Mouse (Mus musculus): ENCODE measurements at regions not wholly inside any gene's neighbourhood (a gene's known extent, or its start where the extent isn't known, plus 50 kb on each side); places are given as distances from the start of the nearest gene placed in this dataset.

DNA sequence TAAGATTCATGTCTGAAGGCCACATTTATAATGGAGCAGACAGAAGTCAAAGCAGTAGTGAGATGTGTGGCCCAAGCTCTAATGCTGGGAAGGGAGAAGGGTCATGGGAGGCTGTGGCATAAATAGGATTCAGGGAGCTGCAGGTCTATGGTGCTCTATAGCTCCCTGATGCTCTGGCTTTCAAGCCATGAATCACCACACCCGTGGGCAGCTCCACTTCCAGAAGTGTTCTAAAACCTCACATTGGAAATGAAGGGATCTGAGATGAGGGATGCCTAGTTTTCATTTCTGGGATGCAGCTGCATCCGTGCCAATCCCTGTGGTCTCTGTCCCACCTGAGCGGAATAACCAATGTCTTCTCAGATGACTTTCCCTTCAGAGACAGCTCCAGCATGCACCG lies 553.2 kb downstream of the Plekhb2 start:
- WGBS = 60% methylated on average over 4 of the region's 4 CpGs
- Histone ChIP-seq H3K27ac (ENCODE audit: low read depth, low read length) (no peak overlapping the region), H3K4me1 (ENCODE audit: control insufficient read depth, insufficient read depth, low read depth, low read length) (peaks cover 4% of the 10 kb centered on the region), H3K4me2 (ENCODE audit: low read length) (no peak overlapping the region), H3K36me3 (ENCODE audit: control insufficient read depth, insufficient read depth, low read length) (no peaks in the 10 kb centered on the region), H3K9me3 (ENCODE audit: control insufficient read depth, low read length) (no peaks in the 10 kb centered on the region), H3K9ac (ENCODE audit: low read depth, low read length) (no peak overlapping the region), H3K4me3 (ENCODE audit: low read length) (no peak overlapping the region), H3K27me3 (replicated peaks; ENCODE audit: control insufficient read depth, insufficient read depth, low read length) (no peaks in the 10 kb centered on the region)
- ATAC-seq = no peak

DNA sequence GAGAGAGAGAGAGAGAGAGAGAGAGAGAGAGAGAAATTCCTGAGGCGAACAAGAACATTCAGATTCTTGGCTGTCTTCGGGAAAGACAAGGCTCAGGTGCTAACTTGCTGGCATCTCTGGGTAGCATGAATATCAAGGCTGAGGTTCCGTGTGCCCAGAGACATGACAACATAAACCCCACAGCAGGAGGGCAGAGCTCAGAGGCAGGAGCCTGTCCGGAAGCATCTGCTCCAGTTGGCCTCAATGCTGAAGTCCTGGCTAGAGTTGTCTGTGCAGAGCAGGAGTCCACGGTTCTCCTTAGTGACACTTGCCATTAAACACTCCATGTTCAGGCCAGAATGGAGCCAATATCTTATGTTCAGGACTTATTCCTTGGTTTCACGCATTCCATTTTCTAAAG lies 555.6 kb downstream of the Plekhb2 start:
- Histone ChIP-seq H3K9me3 (ENCODE audit: control insufficient read depth, low read length) (no peaks in the 10 kb centered on the region), H3K4me2 (ENCODE audit: low read length) (no peak overlapping the region), H3K4me1 (ENCODE audit: control insufficient read depth, insufficient read depth, low read depth, low read length) (peaks cover 4% of the 10 kb centered on the region), H3K9ac (ENCODE audit: low read depth, low read length) (no peak overlapping the region), H3K27me3 (replicated peaks; ENCODE audit: control insufficient read depth, insufficient read depth, low read length) (no peaks in the 10 kb centered on the region), H3K36me3 (ENCODE audit: control insufficient read depth, insufficient read depth, low read length) (no peaks in the 10 kb centered on the region), H3K27ac (ENCODE audit: low read depth, low read length) (no peak overlapping the region), H3K4me3 (ENCODE audit: low read length) (no peak overlapping the region)
- 76% methylated on average over 6 of the region's 6 CpGs for WGBS
- ATAC-seq = no peak

DNA sequence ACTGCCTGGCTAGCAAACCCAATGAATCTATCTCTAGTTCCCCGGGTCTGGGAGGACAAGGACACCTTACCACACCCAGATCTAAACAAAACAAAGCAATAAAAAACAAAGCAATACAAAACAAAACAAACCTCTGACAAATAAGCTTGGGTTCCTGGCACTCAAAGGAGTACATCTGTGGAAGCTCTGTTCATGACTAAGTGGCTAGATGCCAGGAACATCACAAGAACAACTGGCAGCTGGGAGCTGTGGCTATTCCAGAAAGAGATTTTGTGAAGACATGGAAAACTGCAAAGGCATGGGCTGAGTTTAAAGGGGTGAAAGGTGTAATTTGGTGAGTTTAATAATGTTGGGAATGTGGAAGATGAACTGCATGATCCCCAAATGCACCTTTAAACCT lies 565.9 kb downstream of the Plekhb2 start:
- H3K4me1 ChIP-seq (ENCODE audit: control insufficient read depth, insufficient read depth, low read depth, low read length) = peaks cover 3% of the 10 kb centered on the region; the same call in 1 of the 2 replicates
- H3K9me3 ChIP-seq (ENCODE audit: control insufficient read depth, low read length) = no peaks in the 10 kb centered on the region
- WGBS = 40% methylated on average over 1 of the region's 1 CpGs
- H3K4me3 ChIP-seq (ENCODE audit: low read length) = no peak overlapping the region
- no peak for ATAC-seq
- H3K9ac ChIP-seq (ENCODE audit: low read depth, low read length) = no peak overlapping the region
- no peak overlapping the region for H3K27ac ChIP-seq (ENCODE audit: low read depth, low read length)
- H3K36me3 ChIP-seq (ENCODE audit: control insufficient read depth, insufficient read depth, low read length) = no peaks in the 10 kb centered on the region
- H3K27me3 ChIP-seq (replicated peaks; ENCODE audit: control insufficient read depth, insufficient read depth, low read length) = no peaks in the 10 kb centered on the region
- H3K4me2 ChIP-seq (ENCODE audit: low read length) = no peak overlapping the region

DNA sequence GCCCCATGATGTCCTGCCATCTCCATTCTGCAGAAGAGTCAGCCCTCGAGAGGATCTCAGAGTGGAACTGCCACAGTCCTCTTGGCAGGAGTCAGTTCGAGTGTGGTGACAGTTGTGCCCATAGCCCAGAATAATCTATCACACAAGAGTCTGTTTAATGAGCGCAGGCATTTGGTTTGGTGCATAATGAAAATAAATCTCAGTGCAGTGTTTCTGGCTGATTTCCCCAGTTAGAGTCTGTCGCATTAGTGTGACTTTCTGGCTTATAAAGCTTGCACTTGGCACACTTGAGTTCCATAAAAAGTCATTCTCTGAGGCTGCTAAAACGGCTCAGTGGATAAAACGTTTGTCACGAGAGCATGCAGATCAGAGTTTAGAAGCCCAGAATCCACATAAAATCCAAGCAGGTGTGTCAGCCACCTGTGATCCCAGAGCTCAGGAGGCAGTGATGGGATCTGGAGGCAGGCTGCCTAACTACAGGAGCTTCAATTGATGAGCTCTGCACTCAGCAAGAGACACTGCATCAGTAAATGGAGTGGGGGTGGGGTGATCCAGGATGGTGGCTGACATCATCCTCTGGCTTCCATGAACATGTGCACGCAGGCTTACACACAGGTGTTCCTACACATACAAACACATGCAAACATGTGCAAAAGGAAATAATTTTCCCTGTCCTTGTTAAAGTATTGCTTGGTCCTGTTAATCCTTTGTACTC lies 578.5 kb downstream of the Plekhb2 start:
- Histone ChIP-seq H3K4me1 (ENCODE audit: control insufficient read depth, insufficient read depth, low read depth, low read length) (no peaks in the 10 kb centered on the region), H3K27ac (ENCODE audit: low read depth, low read length) (0 out of 2 replicates have a peak overlapping the region, but pooled peaks have one; percentile 10), H3K36me3 (ENCODE audit: control insufficient read depth, insufficient read depth, low read length) (no peaks in the 10 kb centered on the region), H3K4me2 (ENCODE audit: low read length) (no peak overlapping the region), H3K27me3 (replicated peaks; ENCODE audit: control insufficient read depth, insufficient read depth, low read length) (no peaks in the 10 kb centered on the region), H3K9me3 (ENCODE audit: control insufficient read depth, low read length) (peaks cover 2% of the 10 kb centered on the region; the same call in 1 of the 2 replicates), H3K4me3 (ENCODE audit: low read length) (no peak overlapping the region), H3K9ac (ENCODE audit: low read depth, low read length) (no peak overlapping the region)
- ATAC-seq = peak; percentile 77
- 68% methylated on average over 8 of the region's 8 CpGs for WGBS

DNA sequence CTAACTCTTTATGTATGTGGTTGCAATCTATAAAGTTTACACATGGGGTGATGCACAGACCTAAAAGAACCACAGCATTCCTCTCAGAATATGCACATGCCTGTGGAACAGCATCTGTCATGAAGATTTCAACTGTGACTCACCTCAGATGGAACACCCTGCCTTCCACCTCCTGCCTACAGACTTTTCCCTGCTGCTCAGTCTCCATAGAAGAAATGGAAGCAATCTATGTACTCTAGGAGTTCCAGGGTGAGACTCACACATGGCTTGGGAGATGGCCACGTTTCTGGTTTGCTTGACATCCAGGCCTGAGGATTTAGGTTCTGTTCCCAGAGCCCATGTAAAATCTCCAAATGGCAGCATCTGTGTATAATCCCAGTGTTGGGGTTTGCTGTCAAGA lies 579.7 kb downstream of the Plekhb2 start:
- Histone ChIP-seq H3K4me1 (ENCODE audit: control insufficient read depth, insufficient read depth, low read depth, low read length) (no peaks in the 10 kb centered on the region), H3K4me3 (ENCODE audit: low read length) (no peak overlapping the region), H3K36me3 (ENCODE audit: control insufficient read depth, insufficient read depth, low read length) (no peaks in the 10 kb centered on the region), H3K9ac (ENCODE audit: low read depth, low read length) (no peak overlapping the region), H3K9me3 (ENCODE audit: control insufficient read depth, low read length) (peaks cover 2% of the 10 kb centered on the region; the same call in 1 of the 2 replicates), H3K4me2 (ENCODE audit: low read length) (no peak overlapping the region), H3K27me3 (replicated peaks; ENCODE audit: control insufficient read depth, insufficient read depth, low read length) (no peaks in the 10 kb centered on the region), H3K27ac (ENCODE audit: low read depth, low read length) (no peak overlapping the region)
- ATAC-seq = no peak
- WGBS = 83% methylated on average over 1 of the region's 1 CpGs

DNA sequence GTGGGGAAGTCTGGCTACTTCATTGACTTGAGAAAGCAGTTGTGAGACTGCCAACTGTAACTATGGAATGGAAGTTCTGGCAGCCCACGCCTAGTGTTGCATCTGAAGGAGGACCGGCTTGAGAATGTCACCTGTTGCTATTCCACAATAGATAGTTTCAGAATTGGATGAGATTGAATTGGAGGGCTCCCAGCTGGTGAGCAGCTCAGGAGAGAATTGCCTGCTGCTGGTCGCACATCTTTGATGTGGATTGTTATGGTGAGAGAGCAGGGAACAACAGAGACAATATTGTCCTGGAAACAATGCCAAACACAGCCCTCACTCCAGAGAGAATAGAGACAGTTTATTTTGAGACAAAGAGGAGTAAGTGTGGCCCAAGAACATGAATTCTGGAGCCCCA lies 585.9 kb downstream of the Plekhb2 start:
- Histone ChIP-seq H3K27ac (ENCODE audit: low read depth, low read length) (no peak overlapping the region), H3K27me3 (replicated peaks; ENCODE audit: control insufficient read depth, insufficient read depth, low read length) (no peaks in the 10 kb centered on the region), H3K4me1 (ENCODE audit: control insufficient read depth, insufficient read depth, low read depth, low read length) (no peaks in the 10 kb centered on the region), H3K9ac (ENCODE audit: low read depth, low read length) (no peak overlapping the region), H3K4me3 (ENCODE audit: low read length) (no peak overlapping the region), H3K4me2 (ENCODE audit: low read length) (no peak overlapping the region), H3K9me3 (ENCODE audit: control insufficient read depth, low read length) (peaks cover 2% of the 10 kb centered on the region; the same call in 1 of the 2 replicates), H3K36me3 (ENCODE audit: control insufficient read depth, insufficient read depth, low read length) (no peaks in the 10 kb centered on the region)
- 48% methylated on average over 3 of the region's 3 CpGs for WGBS
- no peak for ATAC-seq

DNA sequence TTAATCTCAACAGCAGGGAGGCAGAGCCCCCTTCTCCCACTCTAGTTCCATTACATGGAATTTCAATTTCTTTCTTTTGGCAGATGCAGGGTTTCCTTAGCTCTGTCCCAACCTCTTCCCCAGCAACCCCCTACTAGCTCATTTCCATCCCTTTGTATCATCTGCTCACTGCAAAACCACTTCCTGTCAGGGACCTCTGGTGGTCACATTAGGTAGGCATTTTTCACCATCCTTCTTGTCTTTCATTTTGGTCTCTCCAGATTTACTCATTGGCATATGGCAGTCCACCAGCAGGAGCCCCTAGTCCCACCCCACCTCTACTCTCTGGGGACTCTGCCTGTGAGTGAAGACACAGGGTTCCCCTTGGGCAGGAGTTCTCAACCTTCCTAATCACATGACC lies 597.6 kb downstream of the Plekhb2 start:
- H3K27ac ChIP-seq (ENCODE audit: low read depth, low read length) = no peak overlapping the region
- H3K4me3 ChIP-seq (ENCODE audit: low read length) = no peak overlapping the region
- H3K36me3 ChIP-seq (ENCODE audit: control insufficient read depth, insufficient read depth, low read length) = no peaks in the 10 kb centered on the region
- ATAC-seq = no peak
- no peak overlapping the region for H3K4me2 ChIP-seq (ENCODE audit: low read length)
- H3K9me3 ChIP-seq (ENCODE audit: control insufficient read depth, low read length) = no peaks in the 10 kb centered on the region
- H3K27me3 ChIP-seq (replicated peaks; ENCODE audit: control insufficient read depth, insufficient read depth, low read length) = no peaks in the 10 kb centered on the region
- no peak overlapping the region for H3K9ac ChIP-seq (ENCODE audit: low read depth, low read length)
- no peaks in the 10 kb centered on the region for H3K4me1 ChIP-seq (ENCODE audit: control insufficient read depth, insufficient read depth, low read depth, low read length)

DNA sequence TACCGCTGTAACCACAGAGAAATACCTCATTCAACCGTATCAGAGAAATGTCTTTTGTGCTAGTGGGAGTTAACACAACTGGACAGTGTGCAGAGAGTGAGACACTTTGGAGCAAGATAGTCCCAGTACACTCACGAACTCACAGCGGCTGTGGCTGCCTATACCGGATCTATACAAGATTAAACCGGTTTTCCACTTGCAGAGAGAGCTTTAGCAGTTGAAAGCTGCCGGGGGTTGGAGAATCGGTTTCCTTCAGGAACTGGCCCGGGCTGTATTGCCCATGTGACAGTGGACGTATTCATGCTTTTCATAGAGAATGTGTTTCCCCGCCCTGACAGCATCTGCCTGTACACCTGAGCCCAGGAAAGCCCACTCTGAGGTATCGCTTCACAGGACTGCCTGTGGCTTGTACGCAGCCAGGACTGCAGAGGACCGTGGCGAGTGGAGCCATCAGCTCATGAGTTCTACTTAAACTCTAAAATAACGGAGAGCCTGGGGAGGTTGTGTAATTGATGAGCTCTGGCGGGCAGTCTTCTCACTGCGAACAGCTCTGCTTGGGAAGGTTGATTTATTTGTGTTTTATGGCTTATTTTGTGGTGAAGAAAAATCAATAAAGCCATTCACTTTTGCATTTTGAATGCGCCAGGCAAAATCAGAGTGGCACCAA lies 602.8 kb downstream of the Plekhb2 start:
- 79% methylated on average over 19 of the region's 19 CpGs for WGBS
- Histone ChIP-seq H3K36me3 (ENCODE audit: control insufficient read depth, insufficient read depth, low read length) (no peaks in the 10 kb centered on the region), H3K9me3 (ENCODE audit: control insufficient read depth, low read length) (no peaks in the 10 kb centered on the region), H3K9ac (ENCODE audit: low read depth, low read length) (no peak overlapping the region), H3K4me1 (ENCODE audit: control insufficient read depth, insufficient read depth, low read depth, low read length) (no peaks in the 10 kb centered on the region), H3K27ac (ENCODE audit: low read depth, low read length) (no peak overlapping the region), H3K27me3 (replicated peaks; ENCODE audit: control insufficient read depth, insufficient read depth, low read length) (no peaks in the 10 kb centered on the region), H3K4me3 (ENCODE audit: low read length) (no peak overlapping the region), H3K4me2 (ENCODE audit: low read length) (peak overlapping the region; percentile 22)
- peak; percentile 27; the same call in 1 of the 2 replicates for ATAC-seq

DNA sequence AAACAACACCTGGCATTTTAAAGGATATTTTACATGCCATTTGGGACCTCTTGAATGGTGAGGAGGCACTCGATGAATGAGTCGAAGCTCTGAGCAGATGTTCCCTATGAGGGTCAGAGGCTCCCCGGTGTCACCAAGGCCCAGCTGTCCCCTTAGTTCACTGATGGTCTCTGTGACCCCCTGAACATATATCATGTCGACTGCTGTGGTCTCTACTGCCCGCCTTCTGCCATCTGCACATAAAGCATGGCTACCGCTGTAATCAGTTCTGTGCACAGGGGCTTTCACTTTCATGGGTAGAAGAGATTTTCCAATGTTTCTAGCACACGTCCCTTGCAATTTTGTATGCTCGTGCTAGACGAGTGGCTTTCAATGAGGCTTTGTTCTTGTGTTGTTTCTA lies 607.8 kb downstream of the Plekhb2 start:
- no peak for ATAC-seq
- no peaks in the 10 kb centered on the region for H3K9me3 ChIP-seq (ENCODE audit: control insufficient read depth, low read length)
- WGBS = 45% methylated on average over 9 of the region's 9 CpGs
- no peaks in the 10 kb centered on the region for H3K4me1 ChIP-seq (ENCODE audit: control insufficient read depth, insufficient read depth, low read depth, low read length)
- no peak overlapping the region for H3K27ac ChIP-seq (ENCODE audit: low read depth, low read length)
- H3K4me2 ChIP-seq (ENCODE audit: low read length) = no peak overlapping the region
- no peaks in the 10 kb centered on the region for H3K27me3 ChIP-seq (replicated peaks; ENCODE audit: control insufficient read depth, insufficient read depth, low read length)
- no peaks in the 10 kb centered on the region for H3K36me3 ChIP-seq (ENCODE audit: control insufficient read depth, insufficient read depth, low read length)
- H3K4me3 ChIP-seq (ENCODE audit: low read length) = no peak overlapping the region
- no peak overlapping the region for H3K9ac ChIP-seq (ENCODE audit: low read depth, low read length)

Measured in hindbrain, embryonic 16.5 days (tissue).